In genomic region chr19:40687291-40687927, GRCm38 (mm10) we compare ENCODE assay signal across 13 mouse cellular contexts.
DNase-seq lines count a peak whose midpoint lies in the region; ATAC-seq and TF ChIP-seq lines count a peak whose summit lies in the region.
"Had no signal": no experiment of that assay in that cellular context is flagged by ENCODE, and none has a peak within 500 bp of the region (broad histone marks: within the 10 kb centered on the region; RNA-seq: fewer than 3 reads in every experiment).

No protein-coding gene starts in this region.

- intact Hi-C loops in gastrocnemius, adult 2 months (cut with DNase I), result no loop called here

- no peak for TF ChIP-seq CTCF in spleen, adult 2 months (IDR thresholded peaks at IDR 0.05; ENCODE audit: extremely low read depth, insufficient read depth, insufficient read length, insufficient replicate concordance)
- no peak for TF ChIP-seq CTCF in gastrocnemius, adult 2 months (IDR thresholded peaks at IDR 0.05)
- TF ChIP-seq CTCF in stomach, postnatal 0 days (IDR thresholded peaks at IDR 0.05; ENCODE audit: low read depth), result no peak

- no peak overlapping the region for H3K27ac ChIP-seq in kidney, embryonic 16.5 days (ENCODE audit: low read length)
- H3K27ac ChIP-seq in spleen, adult 2 months (ENCODE audit: insufficient read depth, low read length), result peak overlapping the region; percentile 47
- H3K27ac ChIP-seq in gastrocnemius, adult 2 months, result no peak overlapping the region
- H3K27ac ChIP-seq in stomach, postnatal 0 days (replicated peaks), result no peak overlapping the region
- H3K27ac ChIP-seq: heart, embryonic 13.5 days; hindbrain, embryonic 13.5 days; liver, embryonic 13.5 days; neural tube, embryonic 12.5 days had no signal

- no peak overlapping the region for H3K9ac ChIP-seq in kidney, embryonic 16.5 days (replicated peaks; ENCODE audit: low read length)
- H3K9ac ChIP-seq in stomach, postnatal 0 days (ENCODE audit: low read length), result no peak overlapping the region
- H3K9ac ChIP-seq: heart, embryonic 13.5 days; hindbrain, embryonic 13.5 days; liver, embryonic 13.5 days; neural tube, embryonic 12.5 days had no signal

- WGBS in kidney, embryonic 16.5 days, result 67% methylated on average over 4 of the region's 4 CpGs
- 48% methylated on average over 4 of the region's 4 CpGs for WGBS in spleen, adult 2 months
- 56% methylated on average over 4 of the region's 4 CpGs for WGBS in stomach, postnatal 0 days

- H3K4me1 ChIP-seq in kidney, embryonic 16.5 days (ENCODE audit: insufficient read depth, low read length), result no peaks in the 10 kb centered on the region
- H3K4me1 ChIP-seq in spleen, adult 2 months (ENCODE audit: control insufficient read depth, insufficient read depth, insufficient read length), result peaks cover 47% of the 10 kb centered on the region
- H3K4me1 ChIP-seq in stomach, postnatal 0 days (replicated peaks; ENCODE audit: control insufficient read depth, insufficient read depth), result no peaks in the 10 kb centered on the region
- H3K4me1 ChIP-seq: hindbrain, embryonic 13.5 days; neural tube, embryonic 12.5 days had no signal

- no peaks in the 10 kb centered on the region for H3K9me3 ChIP-seq in kidney, embryonic 16.5 days (ENCODE audit: low read length)
- no peaks in the 10 kb centered on the region for H3K9me3 ChIP-seq in stomach, postnatal 0 days (ENCODE audit: control insufficient read depth, low read length)
- H3K9me3 ChIP-seq: heart, embryonic 13.5 days; hindbrain, embryonic 13.5 days; liver, embryonic 13.5 days; neural tube, embryonic 12.5 days had no signal

- TF ChIP-seq EP300 in stomach, postnatal 0 days (optimal IDR thresholded peaks at IDR 0.05), result no peak

- H3K4me3 ChIP-seq in kidney, embryonic 16.5 days (ENCODE audit: low read length), result no peak overlapping the region
- H3K4me3 ChIP-seq in spleen, adult 2 months (ENCODE audit: extremely low read depth, insufficient read depth, insufficient read length), result no peak overlapping the region
- no peak overlapping the region for H3K4me3 ChIP-seq in gastrocnemius, adult 2 months
- no peak overlapping the region for H3K4me3 ChIP-seq in stomach, postnatal 0 days (ENCODE audit: low read depth, low read length)
- H3K4me3 ChIP-seq: heart, embryonic 13.5 days; hindbrain, embryonic 13.5 days; liver, embryonic 13.5 days; neural tube, embryonic 12.5 days had no signal

- no peaks in the 10 kb centered on the region for H3K27me3 ChIP-seq in kidney, embryonic 16.5 days (ENCODE audit: insufficient read depth, low read length)
- H3K27me3 ChIP-seq in spleen, adult 2 months (ENCODE audit: control insufficient read depth, insufficient read depth, low read length), result no peaks in the 10 kb centered on the region
- no peaks in the 10 kb centered on the region for H3K27me3 ChIP-seq in stomach, postnatal 0 days (ENCODE audit: control insufficient read depth, insufficient read depth, low read length)
- H3K27me3 ChIP-seq: heart, embryonic 13.5 days; hindbrain, embryonic 13.5 days; liver, embryonic 13.5 days; neural tube, embryonic 12.5 days had no signal

- no peak for TF ChIP-seq POLR2A in spleen, adult 2 months (IDR thresholded peaks at IDR 0.05; ENCODE audit: low read depth, low read length)

- no peak for ATAC-seq in kidney, embryonic 16.5 days (ENCODE audit: low FRiP score, low TSS enrichment)
- ATAC-seq in stomach, postnatal 0 days (ENCODE audit: low FRiP score, low TSS enrichment), result no peak

- no peak overlapping the region for H3K4me2 ChIP-seq in kidney, embryonic 16.5 days (replicated peaks; ENCODE audit: low read depth, low read length)
- H3K4me2 ChIP-seq in stomach, postnatal 0 days (replicated peaks; ENCODE audit: low read depth), result no peak overlapping the region
- H3K4me2 ChIP-seq: heart, embryonic 13.5 days; hindbrain, embryonic 13.5 days; liver, embryonic 13.5 days; neural tube, embryonic 12.5 days had no signal

- H3K36me3 ChIP-seq in kidney, embryonic 16.5 days (ENCODE audit: insufficient read depth, low read length), result no peaks in the 10 kb centered on the region
- no peaks in the 10 kb centered on the region for H3K36me3 ChIP-seq in spleen, adult 2 months (ENCODE audit: control insufficient read depth, insufficient read depth, low read length)
- no peaks in the 10 kb centered on the region for H3K36me3 ChIP-seq in stomach, postnatal 0 days (ENCODE audit: control insufficient read depth, insufficient read depth, low read length)
- H3K36me3 ChIP-seq: heart, embryonic 13.5 days; hindbrain, embryonic 13.5 days; liver, embryonic 13.5 days; neural tube, embryonic 12.5 days had no signal

- DNase-seq in kidney, postnatal 14 days, result peak; percentile 21
- DNase-seq in ES-CJ7 (ENCODE audit: low read depth, low spot score), result peak; percentile 39
- DNase-seq in lung, postnatal 10 days, result peak; percentile 61
- peak in 1 of 2 experiments; percentile 58 for DNase-seq in spleen, adult 2 months (ENCODE audit: low read depth in 1 of 2, low spot score in 2 of 2)
- no peak for DNase-seq in gastrocnemius, adult 2 months
- no peak for DNase-seq in embryo, embryonic 10.5 days (ENCODE audit: low spot score)
- no peak for DNase-seq in stomach, postnatal 0 days (ENCODE audit: low spot score)
- DNase-seq: liver, embryonic 13.5 days; thymus, postnatal 4 days had no signal

Comparison
In these comparisons a context has a peak if more than half of its experiments do, and no peak if none do; other contexts are left out.
1. DNase-seq: peak in kidney, postnatal 14 days (single experiment), ES-CJ7 (single experiment) and lung, postnatal 10 days (single experiment); none in gastrocnemius, adult 2 months (single experiment), embryo, embryonic 10.5 days (single experiment) and stomach, postnatal 0 days (single experiment).